Mouse (Mus musculus) testis, adult 2 months (tissue): ENCODE data around the gene Gm42906. TPM values are rescaled to one million over a fixed set of nuclear protein-coding genes. Genes with fewer than 3 reads are reported as not detected.
A peak's percentile ranks its signal among the peaks of the same experiment; 100 is the strongest.

Source experiments
- H3K27ac ChIP-seq: fragments of 200-500 bp; 2 replicates; pipeline ENCODE4 v1.5.1; 2012; ENCODE audit warnings: low read depth, low read length; ENCODE audit not compliant: control insufficient read depth, insufficient read depth
- H3K27me3 ChIP-seq: fragments of 200-500 bp; 2 replicates; pipeline ENCODE4 v1.6.1; 2012; ENCODE audit warnings: mild to moderate bottlenecking, low read length, moderate library complexity; ENCODE audit not compliant: control insufficient read depth, insufficient read depth
- H3K36me3 ChIP-seq: fragments of 200-500 bp; 2 replicates; pipeline ENCODE4 v1.6.1; 2012; ENCODE audit warnings: mild to moderate bottlenecking, low read length; ENCODE audit not compliant: control insufficient read depth, insufficient read depth
- H3K4me1 ChIP-seq: fragments of 200-500 bp; 2 replicates; pipeline ENCODE4 v1.6.1; 2012; ENCODE audit warnings: low read length; ENCODE audit not compliant: control insufficient read depth, insufficient read depth
- H3K4me3 ChIP-seq: fragments of 200-500 bp; 2 replicates; pipeline ENCODE4 v1.5.1; 2012; ENCODE audit warnings: low read depth, mild to moderate bottlenecking, low read length, moderate library complexity, mixed read lengths; ENCODE audit not compliant: control insufficient read depth
- CTCF ChIP-seq: fragments of 200-500 bp; IDR thresholded peaks from 2 replicates; pipeline ENCODE4 v1.5.1; 2012; ENCODE audit warnings: low read depth, mild to moderate bottlenecking, inconsistent platforms, low read length, moderate library complexity; ENCODE audit not compliant: control insufficient read depth, insufficient read depth, insufficient replicate concordance
- POLR2A ChIP-seq: fragments of 200-500 bp; IDR thresholded peaks from 2 replicates; pipeline ENCODE4 v1.6.1; 2012; ENCODE audit warnings: low read depth, mild to moderate bottlenecking, inconsistent platforms, low read length, moderate library complexity; ENCODE audit not compliant: control insufficient read depth
- polyA plus RNA-seq: library from polyadenylated mRNA; depleted of rRNA; stranded (reverse); fragments of >200 nt; gene quantifications from 2 replicates; pipeline ENCODE4 v1.2.3, GENCODE M21; 2012

Gm42906 gene
- polyA plus RNA-seq, 1 experiment = not detected

DNA sequence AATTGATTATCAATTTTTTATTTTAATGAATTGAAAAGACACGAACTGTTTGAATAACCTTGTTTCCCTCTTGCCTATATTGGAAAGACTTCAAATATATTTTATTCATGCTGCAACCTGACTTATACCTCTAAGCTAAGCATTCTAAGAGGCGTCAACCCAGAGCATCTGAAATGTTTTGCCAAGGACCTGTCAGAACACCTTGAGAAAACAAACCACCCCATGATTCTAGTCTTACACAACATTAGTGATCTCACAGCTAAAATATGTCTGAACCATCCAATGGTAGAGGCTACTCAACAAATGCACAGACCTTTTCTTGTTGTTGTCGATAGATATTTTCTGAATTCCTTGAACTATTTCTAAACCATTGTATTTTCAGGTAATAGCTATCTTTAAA, 20.5 kb downstream of the Gm42906 start:
- TF ChIP-seq CTCF (no peak), POLR2A (no peak)
- no peaks in the 10 kb centered on the region for H3K4me1 ChIP-seq
- no peak overlapping the region for H3K27ac ChIP-seq
- no peaks in the 10 kb centered on the region for H3K36me3 ChIP-seq
- no peaks in the 10 kb centered on the region for H3K27me3 ChIP-seq
- no peak overlapping the region for H3K4me3 ChIP-seq

DNA sequence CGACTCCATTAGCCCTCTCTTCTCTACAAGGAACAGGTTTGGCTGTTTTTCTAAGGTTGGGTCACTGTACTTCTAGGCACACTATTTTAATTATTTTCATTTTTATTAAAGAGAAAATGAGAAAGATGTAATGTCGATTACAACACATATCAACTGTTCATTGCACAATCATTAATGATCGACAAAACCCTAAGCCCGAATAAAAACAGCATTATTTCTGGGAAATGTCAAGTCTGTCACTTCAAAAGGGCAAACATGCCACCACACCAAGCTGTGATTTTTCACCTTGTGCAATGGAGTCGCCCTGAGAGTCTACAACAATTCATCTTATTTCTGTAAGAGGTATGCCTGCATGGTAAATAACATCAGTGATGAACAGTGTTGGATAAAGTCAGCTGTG, 21.7 kb downstream of the Gm42906 start:
- TF ChIP-seq CTCF = no peak
- no peak for TF ChIP-seq POLR2A
- no peak overlapping the region for H3K27ac ChIP-seq
- no peaks in the 10 kb centered on the region for H3K4me1 ChIP-seq
- no peaks in the 10 kb centered on the region for H3K36me3 ChIP-seq
- no peaks in the 10 kb centered on the region for H3K27me3 ChIP-seq
- H3K4me3 ChIP-seq = no peak overlapping the region

DNA sequence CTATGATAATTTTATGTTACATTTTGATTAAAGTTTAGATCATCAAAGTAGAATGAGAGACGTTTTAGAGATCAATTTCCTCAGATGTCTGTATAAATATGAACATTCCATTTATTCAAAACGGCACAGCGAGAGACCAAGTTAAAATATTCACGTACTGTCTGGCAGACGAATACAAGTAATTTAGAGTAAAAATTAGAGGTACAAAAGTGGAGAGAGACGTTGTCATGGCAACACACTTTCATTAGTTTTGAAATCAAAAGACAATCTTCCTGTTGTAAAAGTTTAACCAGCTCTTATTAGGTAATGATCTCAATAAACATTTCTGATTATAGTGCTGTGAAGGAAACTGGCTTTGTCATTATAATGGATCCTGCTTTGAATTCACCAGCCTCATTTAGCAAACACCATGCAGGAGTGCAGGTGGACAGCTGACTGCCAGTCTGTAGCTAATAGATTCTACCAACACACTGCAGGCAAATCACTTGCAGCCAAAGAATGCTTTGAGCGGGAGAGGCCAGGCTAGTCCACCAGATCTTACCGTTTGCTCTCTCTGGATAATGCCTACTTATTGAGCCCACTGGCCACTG, 22.6 kb downstream of the Gm42906 start:
- Histone ChIP-seq H3K27me3 (no peaks in the 10 kb centered on the region), H3K27ac (no peak overlapping the region), H3K4me1 (no peaks in the 10 kb centered on the region), H3K36me3 (no peaks in the 10 kb centered on the region), H3K4me3 (no peak overlapping the region)
- no peak for TF ChIP-seq CTCF
- no peak for TF ChIP-seq POLR2A

DNA sequence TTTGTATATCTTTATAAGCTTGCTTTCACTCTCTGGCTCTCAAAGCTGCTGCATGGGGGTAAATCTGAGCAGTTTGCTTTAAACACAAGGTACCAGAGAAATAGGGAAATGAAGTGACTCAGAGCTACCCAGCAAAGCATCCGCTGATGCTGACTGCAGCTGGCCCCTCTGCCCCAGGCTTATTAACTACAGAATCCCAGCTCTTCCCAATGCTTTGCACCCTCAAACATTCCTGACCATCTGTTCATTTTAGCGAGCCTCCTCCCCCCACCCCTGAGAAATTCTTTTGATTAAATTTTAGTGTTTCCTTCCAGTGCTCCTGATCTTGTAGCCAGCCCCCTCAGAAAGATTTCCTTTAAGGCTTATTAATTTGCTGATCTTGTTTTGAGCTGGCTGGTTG, 24.4 kb downstream of the Gm42906 start:
- Histone ChIP-seq H3K4me3 (no peak overlapping the region), H3K27ac (no peak overlapping the region), H3K27me3 (no peaks in the 10 kb centered on the region), H3K4me1 (no peaks in the 10 kb centered on the region), H3K36me3 (no peaks in the 10 kb centered on the region)
- TF ChIP-seq POLR2A = no peak
- no peak for TF ChIP-seq CTCF

DNA sequence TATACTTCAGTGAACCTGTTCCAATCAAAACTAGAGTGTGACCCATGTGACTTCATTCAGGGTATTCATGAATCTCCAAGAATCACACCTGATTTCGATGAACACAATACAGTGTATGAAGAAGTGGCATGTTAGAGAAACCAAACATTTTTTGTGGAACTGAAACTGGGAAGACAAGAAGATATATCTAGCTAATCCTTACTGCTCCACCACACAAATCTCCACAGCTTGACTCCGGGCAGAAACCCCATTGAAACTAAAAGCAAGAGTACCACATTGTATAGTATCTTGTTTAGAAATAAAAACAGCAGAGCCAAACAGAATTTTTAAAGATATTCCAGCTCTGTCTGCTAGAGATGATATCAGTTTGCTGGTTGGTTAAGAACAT, 27.4 kb downstream of the Gm42906 start:
- Histone ChIP-seq H3K36me3 (no peaks in the 10 kb centered on the region), H3K27me3 (no peaks in the 10 kb centered on the region), H3K4me1 (no peaks in the 10 kb centered on the region), H3K27ac (peak overlapping the region; percentile 68; the same call in 1 of the 2 replicates), H3K4me3 (peak overlapping the region; percentile 69; the same call in 1 of the 2 replicates)
- TF ChIP-seq POLR2A = no peak
- no peak for TF ChIP-seq CTCF

DNA sequence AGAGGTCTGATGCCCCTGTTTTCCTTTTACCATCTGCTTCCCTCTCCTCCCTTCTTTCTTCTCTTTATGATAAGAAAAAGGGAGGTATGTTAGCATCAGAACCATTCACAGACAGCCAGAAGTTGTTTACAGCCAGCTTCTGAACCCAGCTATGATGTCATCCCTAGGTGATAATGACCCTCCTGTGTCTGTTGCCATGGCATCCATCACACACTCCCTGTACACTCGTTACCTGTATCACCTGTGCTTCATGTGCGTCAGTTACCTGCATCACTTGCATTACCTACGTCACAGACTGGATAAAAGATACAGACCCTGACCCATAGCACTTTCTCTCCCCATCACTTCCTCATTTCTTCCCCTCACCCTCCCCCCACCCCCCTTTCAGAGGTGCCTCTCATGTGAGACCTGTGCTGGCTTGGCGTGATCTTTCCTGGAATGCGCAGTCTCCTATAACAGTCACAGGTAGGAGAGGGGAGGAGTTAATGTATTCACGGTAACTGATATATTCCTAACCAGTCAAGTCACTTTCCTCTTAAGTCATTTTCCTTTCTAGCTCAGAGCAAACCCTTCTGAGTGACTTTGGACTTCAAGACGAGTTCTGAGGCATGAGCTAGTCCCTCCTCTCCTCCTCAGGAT, 27.9 kb downstream of the Gm42906 start:
- Histone ChIP-seq H3K4me3 (peak overlapping the region; percentile 69), H3K4me1 (no peaks in the 10 kb centered on the region)

DNA sequence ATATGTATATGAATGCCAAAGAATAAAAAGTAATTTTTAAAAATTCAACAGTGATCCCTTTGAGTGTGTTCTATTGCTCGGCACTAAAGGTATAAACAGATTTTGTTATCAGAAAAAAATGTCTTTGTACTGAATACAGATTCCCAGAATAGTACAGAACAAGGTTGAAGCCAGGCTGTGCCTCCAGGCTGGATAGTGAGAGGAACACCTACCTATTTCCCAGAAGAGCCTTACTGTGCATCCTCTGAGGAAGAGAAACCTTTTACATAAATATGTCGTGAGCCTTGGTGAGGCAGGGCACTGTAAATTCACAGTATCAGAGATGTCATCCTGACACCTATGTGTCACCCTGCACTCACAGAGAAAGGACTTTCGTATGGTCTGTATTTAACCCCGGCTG, 31.8 kb downstream of the Gm42906 start:
- H3K27ac ChIP-seq = no peak overlapping the region
- H3K4me3 ChIP-seq = no peak overlapping the region
- TF ChIP-seq CTCF (no peak), POLR2A (no peak)
- H3K27me3 ChIP-seq = no peaks in the 10 kb centered on the region
- H3K36me3 ChIP-seq = no peaks in the 10 kb centered on the region
- no peaks in the 10 kb centered on the region for H3K4me1 ChIP-seq

More for the DNA sequence above, 27.9 kb downstream of the Gm42906 start:
- Histone ChIP-seq H3K27ac (peak overlapping the region; percentile 68; the same call in 1 of the 2 replicates), H3K27me3 (no peaks in the 10 kb centered on the region), H3K36me3 (no peaks in the 10 kb centered on the region)
- TF ChIP-seq POLR2A = no peak
- no peak for TF ChIP-seq CTCF

DNA sequence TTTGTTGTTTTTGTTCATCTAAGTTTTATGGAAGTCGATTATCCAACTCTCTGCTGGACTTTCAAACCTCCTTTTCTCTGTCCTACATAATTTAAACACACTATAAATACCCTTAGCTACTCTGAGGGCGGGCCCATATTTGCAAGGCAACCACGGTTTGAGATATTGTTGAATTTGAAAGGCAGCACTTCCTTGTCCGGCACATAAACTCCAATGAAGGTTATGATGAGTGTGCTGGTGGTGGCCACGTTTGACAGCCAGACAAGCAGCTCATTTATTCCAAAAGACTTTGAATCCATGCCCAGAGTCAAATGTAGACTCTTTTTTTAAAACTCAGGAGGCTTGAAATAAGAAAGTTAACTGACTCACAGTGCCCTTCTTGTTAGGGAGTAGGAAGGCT, 33.3 kb downstream of the Gm42906 start:
- H3K27me3 ChIP-seq = no peaks in the 10 kb centered on the region
- TF ChIP-seq CTCF (no peak), POLR2A (no peak)
- no peaks in the 10 kb centered on the region for H3K36me3 ChIP-seq
- no peaks in the 10 kb centered on the region for H3K4me1 ChIP-seq
- H3K27ac ChIP-seq = no peak overlapping the region
- no peak overlapping the region for H3K4me3 ChIP-seq
